Mouse (Mus musculus) MEL (cell line): ENCODE data around the gene Snta1. TPM values are rescaled to one million over a fixed set of nuclear protein-coding genes. Genes with fewer than 3 reads are reported as not detected.

Experiments
- DNase-seq: peaks from one replicate; pipeline ENCODE4 v3.0.0; 2011; ENCODE audit warnings: low read depth, low spot score
- H3K27ac ChIP-seq: 2 replicates; pipeline ENCODE4 v1.5.1; 2012; ENCODE audit warnings: low read depth, mild to moderate bottlenecking, control low read depth, low read length, moderate library complexity; ENCODE audit not compliant: control insufficient read depth
- H3K27me3 ChIP-seq, 2 experiments: fragments of 150-350 bp in 1 of 2; sonication (generic) in 1 of 2; 2 replicates each; pipeline ENCODE4 v1.6.1; 2012; ENCODE audit warnings: low read length in 2 of 2, mild to moderate bottlenecking in 2 of 2, improper control_type of control experiment in 1 of 2, moderate library complexity in 1 of 2; ENCODE audit not compliant: insufficient read depth in 2 of 2, control insufficient read depth in 1 of 2
- H3K36me3 ChIP-seq, 2 experiments: 2 replicates each; pipeline ENCODE4 v1.6.1; 2012 to 2014; ENCODE audit warnings: low read length in 2 of 2, improper control_type of control experiment in 1 of 2, inconsistent platforms in 1 of 2, mild to moderate bottlenecking in 1 of 2; ENCODE audit not compliant: insufficient read depth in 2 of 2, control insufficient read depth in 1 of 2
- H3K4me1 ChIP-seq, 2 experiments: fragments of 150-350 bp in 1 of 2; sonication (generic) in 1 of 2; 2 replicates each; pipeline ENCODE4 v1.6.1; 2012; ENCODE audit warnings: low read length in 2 of 2, improper control_type of control experiment in 1 of 2, mild to moderate bottlenecking in 1 of 2; ENCODE audit not compliant: insufficient read depth in 2 of 2, control insufficient read depth in 1 of 2
- H3K4me3 ChIP-seq, 2 experiments: fragments of 150-350 bp in 1 of 2; sonication (generic) in 1 of 2; 2 replicates each; pipeline ENCODE4 v1.5.1; 2012; ENCODE audit warnings: low read depth in 2 of 2, low read length in 2 of 2, mild to moderate bottlenecking in 2 of 2, moderate library complexity in 2 of 2, control low read depth in 1 of 2, improper control_type of control experiment in 1 of 2; ENCODE audit not compliant: control insufficient read depth in 1 of 2, insufficient read depth in 1 of 2
- H3K79me2 ChIP-seq: 2 replicates; pipeline ENCODE4 v1.6.1; 2012; ENCODE audit warnings: mild to moderate bottlenecking, low read length, moderate library complexity; ENCODE audit not compliant: control insufficient read depth, poor library complexity, insufficient read depth
- H3K9ac ChIP-seq: 2 replicates; pipeline ENCODE4 v1.6.1; 2012; ENCODE audit warnings: low read depth, mild to moderate bottlenecking, control low read depth, low read length, moderate library complexity; ENCODE audit not compliant: control insufficient read depth, poor library complexity, severe bottlenecking
- H3K9me3 ChIP-seq: fragments of 150-350 bp; sonication (generic); replicated peaks from 2 replicates; pipeline ENCODE4 v1.6.1; 2012; ENCODE audit warnings: mild to moderate bottlenecking, low read length, improper control_type of control experiment, moderate library complexity; ENCODE audit not compliant: insufficient read depth
- CHD1 ChIP-seq: IDR thresholded peaks from 2 replicates; pipeline ENCODE4 v1.6.1; 2012; ENCODE audit warnings: low read depth, mild to moderate bottlenecking, inconsistent platforms, low read length, improper control_type of control experiment
- CTCF ChIP-seq, 3 experiments: IDR thresholded peaks in 2 of 3; conservative IDR thresholded peaks in 1 of 3; 2 replicates each; pipeline ENCODE4 v1.5.1; 2011 to 2012; ENCODE audit warnings: low read length in 3 of 3, low read depth in 2 of 3, mild to moderate bottlenecking in 2 of 3, improper control_type of control experiment in 1 of 3, inconsistent platforms in 1 of 3, mixed read lengths in 1 of 3, moderate library complexity in 1 of 3; ENCODE audit not compliant: control insufficient read depth in 1 of 3, insufficient read depth in 1 of 3, poor library complexity in 1 of 3, severe bottlenecking in 1 of 3
- E2F4 ChIP-seq: IDR thresholded peaks from 2 replicates; pipeline ENCODE4 v1.6.1; 2011; ENCODE audit warnings: low read depth, low read length, improper control_type of control experiment, borderline replicate concordance
- GATA1 ChIP-seq: IDR thresholded peaks from 2 replicates; pipeline ENCODE4 v1.6.1; 2011; ENCODE audit warnings: low read depth, low read length, improper control_type of control experiment
- HCFC1 ChIP-seq: IDR thresholded peaks from 2 replicates; pipeline ENCODE4 v1.6.1; 2012; ENCODE audit warnings: low read depth, mild to moderate bottlenecking, inconsistent platforms, low read length, improper control_type of control experiment, moderate library complexity
- JUND ChIP-seq: IDR thresholded peaks from 2 replicates; pipeline ENCODE4 v1.6.1; 2011; ENCODE audit warnings: low read depth, mild to moderate bottlenecking, improper control_type of control experiment, low read length
- KAT2A ChIP-seq: conservative IDR thresholded peaks from 2 replicates; pipeline ENCODE4 v1.6.1; 2012; ENCODE audit warnings: low read depth, low read length, improper control_type of control experiment, inconsistent platforms
- MEF2A ChIP-seq: IDR thresholded peaks from 2 replicates; pipeline ENCODE4 v1.6.1; 2014; ENCODE audit warnings: low read depth, mild to moderate bottlenecking, inconsistent platforms, low read length, improper control_type of control experiment; ENCODE audit not compliant: poor library complexity, insufficient replicate concordance, severe bottlenecking; ENCODE audit errors: extremely low read depth
- POLR2A ChIP-seq, 2 experiments: IDR thresholded peaks; 2 replicates each; pipeline ENCODE4 v1.6.1; 2011 to 2012; ENCODE audit warnings: low read length in 2 of 2, mild to moderate bottlenecking in 2 of 2, control low read depth in 1 of 2, improper control_type of control experiment in 1 of 2, low read depth in 1 of 2, moderate library complexity in 1 of 2; ENCODE audit not compliant: control insufficient read depth in 1 of 2, insufficient read depth in 1 of 2, poor library complexity in 1 of 2
- POLR2AphosphoS2 ChIP-seq: IDR thresholded peaks from 2 replicates; pipeline ENCODE4 v1.6.1; 2011; ENCODE audit warnings: low read length, improper control_type of control experiment
- RAD21 ChIP-seq: IDR thresholded peaks from 2 replicates; pipeline ENCODE4 v1.6.1; 2011; ENCODE audit warnings: mild to moderate bottlenecking, low read depth, low read length, improper control_type of control experiment
- SIN3A ChIP-seq: IDR thresholded peaks from 2 replicates; pipeline ENCODE4 v1.6.1; 2012; ENCODE audit warnings: low read length, improper control_type of control experiment, inconsistent platforms
- SMC3 ChIP-seq: IDR thresholded peaks from 2 replicates; pipeline ENCODE4 v1.6.1; 2011; ENCODE audit warnings: low read depth, low read length, improper control_type of control experiment
- TAL1 ChIP-seq: IDR thresholded peaks from 2 replicates; pipeline ENCODE4 v1.6.1; 2012; ENCODE audit warnings: mild to moderate bottlenecking, inconsistent platforms, low read length, moderate library complexity, mixed read lengths
- UBTF ChIP-seq: IDR thresholded peaks from 2 replicates; pipeline ENCODE4 v1.6.1; 2012; ENCODE audit warnings: low read depth, mild to moderate bottlenecking, inconsistent platforms, low read length, improper control_type of control experiment, moderate library complexity, borderline replicate concordance; ENCODE audit not compliant: insufficient read depth
- ZC3H11A ChIP-seq: IDR thresholded peaks from 2 replicates; pipeline ENCODE4 v1.6.1; 2012; ENCODE audit warnings: low read depth, mild to moderate bottlenecking, inconsistent platforms, low read length, improper control_type of control experiment
- ZMIZ1 ChIP-seq: IDR thresholded peaks from 2 replicates; pipeline ENCODE4 v1.6.1; 2012; ENCODE audit warnings: low read depth, mild to moderate bottlenecking, inconsistent platforms, low read length, improper control_type of control experiment, moderate library complexity
- polyA plus RNA-seq, 2 experiments: library from polyadenylated mRNA; stranded (reverse) in 1 of 2; unstranded in 1 of 2; fragments of >175 nt in 1 of 2; fragments of >200 nt in 1 of 2; gene quantifications; 2 replicates each; pipeline versions ENCODE4 v1.2.1 to v1.2.4; 2012; ENCODE audit warnings: low replicate concordance in 2 of 2, low read depth in 1 of 2; ENCODE audit not compliant: insufficient read length in 2 of 2, insufficient read depth in 1 of 2, missing spikeins in 1 of 2
- total RNA-seq: library from RNA; depleted of rRNA; stranded (reverse); fragments of 300-350 nt; gene quantifications from 2 replicates; pipeline ENCODE4 v1.2.3, GENCODE M21; 2012

The Snta1 gene
- total and polyA plus RNA-seq, 3 experiments: 2.7 to 6.7 TPM; not detected in 1

DNA sequence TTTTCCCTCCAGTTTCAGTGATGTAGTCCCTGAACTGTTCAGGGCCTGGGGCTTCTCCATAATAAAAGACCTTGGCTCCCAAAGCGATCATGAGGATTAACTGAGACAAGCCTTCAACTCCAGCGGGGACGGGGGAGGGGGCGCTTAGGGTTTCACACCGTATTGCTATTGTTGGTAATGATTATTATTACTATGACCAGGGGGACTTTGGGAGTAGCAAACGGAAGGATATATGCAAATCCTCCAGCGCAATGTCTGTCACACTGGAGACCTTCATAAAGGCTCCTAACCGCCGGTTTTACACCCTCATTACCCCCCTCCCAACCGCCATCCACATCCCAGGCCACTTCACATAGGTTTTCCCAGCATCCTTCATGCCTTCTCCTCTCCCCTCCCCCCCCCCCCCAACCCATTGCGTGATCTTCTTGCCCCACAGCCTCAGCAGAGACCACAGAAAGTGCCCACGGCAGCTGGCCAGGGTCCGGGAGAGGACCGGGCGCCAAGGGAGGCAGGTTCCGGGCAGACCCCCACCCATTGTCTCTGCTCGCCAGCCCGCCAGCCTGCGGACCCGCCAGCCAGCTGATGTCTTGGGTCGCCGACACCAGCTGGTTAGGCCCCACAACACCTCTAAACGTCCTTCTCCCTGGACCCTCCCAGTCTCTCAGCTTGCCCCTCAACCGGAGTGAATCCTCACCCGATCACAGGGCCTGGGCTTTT is 18.4 kb upstream of the Snta1 start:
- Histone ChIP-seq H3K4me1 (no peaks in the 10 kb centered on the region), H3K9me3 (no peaks in the 10 kb centered on the region), H3K27me3 (peaks cover 2 to 3% of the 10 kb centered on the region in 2 experiments; a peak in 3 of 4 replicates), H3K9ac (no peak overlapping the region), H3K27ac (no peak overlapping the region), H3K4me3 (no peak overlapping the region), H3K79me2 (no peaks in the 10 kb centered on the region), H3K36me3 (no peaks in the 10 kb centered on the region)
- TF ChIP-seq ZMIZ1: no peak
- TF ChIP-seq RAD21: no peak
- no peak for DNase-seq

- no peak for TF ChIP-seq E2F4
- TF ChIP-seq SMC3: peak; percentile 27; the same call in 1 of the 2 replicates
- TF ChIP-seq JUND: no peak
- TF ChIP-seq TAL1: no peak
- TF ChIP-seq KAT2A: no peak
- no peak for TF ChIP-seq SIN3A
- peak; percentile 39 for TF ChIP-seq RAD21
- TF ChIP-seq GATA1: no peak
- no peak for TF ChIP-seq POLR2A (IDR thresholded peaks at IDR 0.05; ENCODE audit: control insufficient read depth in 1 of 2, insufficient read depth in 1 of 2, low read depth in 1 of 2, low read length in 2 of 2, poor library complexity in 1 of 2)
- no peak for TF ChIP-seq POLR2AphosphoS2
- no peak for TF ChIP-seq UBTF
- no peak for TF ChIP-seq HCFC1
- 0 out of 2 replicates have a peak, but pooled peaks have one; percentile 30 for TF ChIP-seq ZC3H11A
- no peak for TF ChIP-seq MEF2A
- no peak for TF ChIP-seq CHD1
- peak; percentile 16 to 50 (median 47); a peak in 4 of 6 replicates for TF ChIP-seq CTCF (IDR thresholded peaks at IDR 0.05 in 2 of 3, conservative IDR thresholded peaks at IDR 0.05 in 1 of 3; ENCODE audit: control insufficient read depth in 1 of 3, insufficient read depth in 1 of 3, low read depth in 2 of 3, low read length in 3 of 3, poor library complexity in 1 of 3, severe bottlenecking in 1 of 3)
- TF ChIP-seq ZMIZ1: no peak
- Histone ChIP-seq H3K79me2 (no peaks in the 10 kb centered on the region), H3K4me3 (no peak overlapping the region), H3K27ac (no peak overlapping the region), H3K9me3 (no peaks in the 10 kb centered on the region), H3K4me1 (no peaks in the 10 kb centered on the region), H3K27me3 (peaks cover 2 to 3% of the 10 kb centered on the region in 2 experiments; a peak in 3 of 4 replicates), H3K9ac (no peak overlapping the region), H3K36me3 (no peaks in the 10 kb centered on the region)
- DNase-seq: peak; percentile 23
Measured at GRCm38 (mm10) chr2:154425522-154425921, 17.6 kb upstream of the Snta1 start.
